Mouse (Mus musculus): ENCODE results near the gene Ifnlr1.
"Not testable (repeated sequence)": the region's sequence is repeated elsewhere in the genome, so short reads cannot be mapped to it uniquely, and the experiment has no call there.

Ifnlr1 gene

GRCm38 (mm10) chr4:135685906-135686567 lies at the start of gene Ifnlr1:
Gene Ifnlr1, plus strand, starts transcription at chr4:135686287.
- no peak for DNase-seq

GRCm38 (mm10) chr4:135641302-135642079 lies 44.6 kb upstream of the Ifnlr1 start:
- DNase-seq = not testable (repeated sequence)

GRCm38 (mm10) chr4:135645022-135645637 lies 41.0 kb upstream of the Ifnlr1 start:
- no peak for DNase-seq

- no peak for DNase-seq
Measured at GRCm38 (mm10) chr4:135652966-135653607, 33.0 kb upstream of the Ifnlr1 start.

- DNase-seq = no peak
Measured at GRCm38 (mm10) chr4:135653956-135654355, 32.1 kb upstream of the Ifnlr1 start.

- no peak for DNase-seq
Measured at GRCm38 (mm10) chr4:135655499-135655898, 30.6 kb upstream of the Ifnlr1 start.

- DNase-seq = no peak
Measured at GRCm38 (mm10) chr4:135656094-135656589, 29.9 kb upstream of the Ifnlr1 start.

- DNase-seq = no peak
Measured at GRCm38 (mm10) chr4:135658484-135658883, 27.6 kb upstream of the Ifnlr1 start.

- no peak for DNase-seq
Measured at GRCm38 (mm10) chr4:135658899-135659298, 27.2 kb upstream of the Ifnlr1 start.

- no peak for DNase-seq
Measured at GRCm38 (mm10) chr4:135661082-135661809, 24.8 kb upstream of the Ifnlr1 start.

GRCm38 (mm10) chr4:135661994-135662393 lies 24.1 kb upstream of the Ifnlr1 start:
- no peak for DNase-seq

GRCm38 (mm10) chr4:135664656-135665055 lies 21.4 kb upstream of the Ifnlr1 start:
- DNase-seq = no peak

- DNase-seq = no peak
Measured at GRCm38 (mm10) chr4:135666192-135666975, 19.7 kb upstream of the Ifnlr1 start.

- DNase-seq = no peak
Measured at GRCm38 (mm10) chr4:135667266-135667844, 18.7 kb upstream of the Ifnlr1 start.

- DNase-seq = no peak
Measured at GRCm38 (mm10) chr4:135673507-135673906, 12.6 kb upstream of the Ifnlr1 start.

GRCm38 (mm10) chr4:135674993-135675392 lies 11.1 kb upstream of the Ifnlr1 start:
- DNase-seq = no peak

- no peak for DNase-seq
Measured at GRCm38 (mm10) chr4:135676476-135676875, 9.6 kb upstream of the Ifnlr1 start.

GRCm38 (mm10) chr4:135679316-135679715 lies 6.8 kb upstream of the Ifnlr1 start:
- no peak for DNase-seq

GRCm38 (mm10) chr4:135681789-135682188 lies 4.3 kb upstream of the Ifnlr1 start:
- no peak for DNase-seq

GRCm38 (mm10) chr4:135683553-135683952 lies 2.5 kb upstream of the Ifnlr1 start:
- DNase-seq = no peak

- DNase-seq = no peak
Measured at GRCm38 (mm10) chr4:135684731-135685130, 1.4 kb upstream of the Ifnlr1 start.

Data from cerebellum, adult 11 months (tissue).